Mouse (Mus musculus) adrenal gland (tissue): ENCODE measurements around the gene Jak1.

ENCODE experiments used
- intact Hi-C: fragments of 180-260 bp; cut with DNase I; formaldehyde crosslinking; loops from one replicate; pipeline ENCODE4 v1.15.1; 2025

Gene Jak1

DNA sequence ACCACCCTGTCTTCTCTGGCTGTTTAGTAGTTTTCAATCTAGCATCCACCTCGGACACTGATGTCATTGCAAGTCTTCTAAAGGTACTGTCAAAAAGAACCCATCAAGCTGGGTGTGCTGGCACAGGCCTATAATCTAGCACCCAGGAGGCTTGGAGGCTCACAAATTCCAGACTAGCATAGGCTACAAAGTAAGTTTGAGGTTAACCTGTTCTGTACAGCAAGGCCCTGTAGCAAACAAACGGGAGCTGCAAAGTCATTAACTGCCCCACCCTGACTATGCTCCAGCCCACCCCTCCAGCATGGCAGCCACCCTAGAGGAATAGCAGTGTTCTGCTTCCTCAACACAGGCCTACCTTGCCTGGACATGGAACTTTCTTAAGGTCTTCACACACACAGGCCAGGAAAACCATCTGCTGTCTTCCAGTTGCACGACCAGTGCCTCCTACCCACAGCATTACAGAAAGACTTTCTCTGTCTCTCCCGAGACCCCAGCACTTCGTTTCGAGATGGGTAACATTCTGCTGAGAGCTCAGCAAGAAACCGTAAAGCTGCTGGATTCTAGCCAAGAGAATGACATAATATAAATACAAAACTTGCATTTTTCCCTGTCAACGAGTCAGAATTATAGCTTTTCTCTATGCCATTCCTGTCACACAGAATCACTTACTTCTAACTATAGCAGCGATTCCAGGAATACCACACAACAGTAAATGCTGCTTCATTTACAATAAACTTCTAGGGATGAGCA, 67.5 kb downstream of the Jak1 start:
- intact Hi-C loops: loop anchor here (5.0 kb wide), 1 partner anchor 35 kb away; no protein-coding TSS in a partner anchor

DNA sequence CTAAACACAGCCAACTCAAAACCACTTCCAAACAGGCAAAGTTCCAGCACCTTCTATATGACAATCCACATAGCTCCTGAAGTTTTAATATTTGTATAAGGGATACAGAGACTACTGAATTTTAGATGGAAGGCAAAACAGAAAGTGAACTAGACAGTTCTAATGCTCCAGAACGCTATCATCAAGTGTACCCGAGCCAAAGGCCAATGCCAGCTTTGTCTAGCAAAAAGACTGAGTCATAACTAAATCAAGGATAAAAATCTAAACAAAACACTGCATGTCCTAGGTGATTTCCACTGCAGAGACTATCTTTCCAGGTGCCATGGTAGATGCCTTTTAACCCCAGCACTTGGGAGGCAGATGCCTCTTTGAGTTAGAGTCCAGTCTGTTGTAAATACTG, 68.7 kb downstream of the Jak1 start:
- intact Hi-C loops: loop anchor here (5.0 kb wide), 1 partner anchor 36 kb away; no protein-coding TSS in a partner anchor

DNA sequence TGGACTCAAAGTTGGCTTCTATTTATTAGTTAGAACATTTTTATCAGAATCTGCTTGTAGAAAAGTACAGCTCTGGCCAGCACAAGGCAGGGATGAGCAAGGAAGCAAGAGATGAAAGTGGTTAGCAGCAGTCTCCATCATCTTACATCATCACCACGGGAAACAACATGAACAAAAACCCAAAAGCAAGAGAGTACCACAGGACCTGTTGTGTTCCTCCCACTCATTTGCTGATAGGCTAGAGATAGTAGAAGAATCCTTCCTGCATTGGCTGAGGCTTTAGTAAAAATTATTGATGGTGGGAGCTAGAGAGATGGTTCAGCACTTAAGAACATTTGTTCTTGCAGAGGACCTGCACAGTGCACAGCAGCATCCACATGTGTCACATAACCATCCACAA, 70.9 kb downstream of the Jak1 start:
- intact Hi-C loops: no loop called here

DNA sequence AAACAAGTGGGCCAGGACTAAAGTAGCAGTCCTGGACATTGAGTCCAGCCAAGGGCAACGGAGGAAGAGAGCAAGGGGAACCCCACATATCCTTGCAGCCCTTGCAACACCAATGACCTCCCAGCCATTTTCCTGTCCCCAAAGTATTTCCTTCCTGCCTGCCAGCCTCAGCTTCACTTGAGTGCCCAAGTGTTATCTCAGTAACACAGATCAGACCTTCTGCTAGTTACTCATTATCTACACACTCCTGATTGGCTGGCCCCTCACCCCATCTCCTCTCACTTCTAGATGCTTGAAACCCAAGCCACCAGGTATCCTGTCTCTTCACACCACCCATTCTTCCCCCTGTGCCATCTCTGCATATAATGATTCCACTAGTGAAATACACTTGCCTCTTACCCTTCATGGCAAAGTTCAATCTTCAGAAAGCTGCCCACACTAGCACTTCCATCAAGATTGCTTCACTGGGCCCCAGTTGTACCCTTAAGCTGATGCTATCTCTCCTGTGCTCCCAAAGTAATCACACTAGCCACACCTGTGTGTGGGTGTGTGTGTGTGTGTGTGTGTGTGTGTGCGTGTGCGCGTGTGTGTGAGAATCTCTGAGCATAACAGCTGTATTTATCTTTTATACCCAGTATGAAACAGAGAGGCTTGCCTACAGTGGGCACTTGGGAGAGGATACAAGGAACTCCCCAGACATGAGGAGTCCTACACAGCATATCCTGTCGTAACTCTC, 72.7 kb downstream of the Jak1 start:
- intact Hi-C loops: no loop called here

DNA sequence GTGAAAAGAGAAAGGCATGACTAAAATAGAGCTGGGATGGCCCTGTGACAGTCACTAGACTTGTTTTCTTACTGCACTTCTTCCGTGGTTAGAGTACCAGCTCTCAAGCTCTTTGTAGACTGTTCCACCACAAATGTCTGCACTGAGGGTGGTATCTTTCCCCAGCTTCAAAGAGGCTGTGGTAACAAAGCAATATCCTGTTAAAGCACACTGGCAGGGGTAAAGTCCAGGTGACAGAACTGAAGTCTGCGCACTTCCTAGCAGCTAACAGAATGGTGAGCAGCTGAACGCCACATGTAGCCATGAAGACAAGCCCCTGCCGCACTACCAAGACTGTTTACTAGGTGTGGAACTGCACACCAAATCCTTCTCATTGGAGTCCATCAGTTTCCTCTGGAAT, 77.7 kb downstream of the Jak1 start:
- intact Hi-C loops: loop anchor here (5.0 kb wide), 1 partner anchor 75 kb away; no protein-coding TSS in a partner anchor

DNA sequence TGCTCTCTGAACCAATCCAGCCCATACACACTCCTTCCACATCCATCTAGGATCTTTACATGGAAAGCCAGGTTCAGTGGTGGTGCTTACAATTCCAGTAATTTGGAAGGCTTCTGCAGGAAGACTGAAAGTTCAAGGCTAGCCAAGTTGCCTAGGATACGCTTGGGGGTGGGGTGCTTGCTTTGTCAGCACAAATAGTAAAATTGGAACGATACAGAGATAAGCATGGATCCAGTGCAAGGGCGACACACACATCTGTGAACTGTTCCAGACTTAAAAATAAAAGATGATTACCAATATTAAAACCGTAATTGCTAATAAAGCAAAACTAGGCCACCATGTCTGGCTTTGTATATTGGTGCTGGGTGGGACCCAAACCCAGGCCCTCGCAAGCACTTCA, 78.5 kb downstream of the Jak1 start:
- intact Hi-C loops: loop anchor here (5.0 kb wide), 1 partner anchor 76 kb away; no protein-coding TSS in a partner anchor

DNA sequence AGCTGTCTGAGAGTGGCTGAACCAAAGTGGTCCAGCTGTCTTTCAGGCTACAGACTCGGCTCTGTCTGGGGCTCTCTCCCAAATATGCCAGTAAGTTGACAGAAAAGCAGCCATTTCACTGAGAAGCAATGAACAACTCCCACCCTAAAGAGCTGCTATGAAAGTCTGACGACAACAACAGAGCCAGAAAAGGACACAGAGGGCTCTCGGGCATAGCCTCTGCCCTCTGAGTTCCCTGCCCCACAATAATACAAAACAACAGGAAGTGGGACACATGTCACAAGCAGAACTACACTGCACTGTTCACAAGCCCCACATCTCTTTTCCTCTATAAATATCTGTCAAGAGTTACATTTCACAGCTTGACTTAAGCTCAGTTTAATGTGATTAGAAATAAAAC, 79.9 kb downstream of the Jak1 start:
- intact Hi-C loops: loop anchor here (5.0 kb wide), 1 partner anchor 77 kb away; no protein-coding TSS in a partner anchor

DNA sequence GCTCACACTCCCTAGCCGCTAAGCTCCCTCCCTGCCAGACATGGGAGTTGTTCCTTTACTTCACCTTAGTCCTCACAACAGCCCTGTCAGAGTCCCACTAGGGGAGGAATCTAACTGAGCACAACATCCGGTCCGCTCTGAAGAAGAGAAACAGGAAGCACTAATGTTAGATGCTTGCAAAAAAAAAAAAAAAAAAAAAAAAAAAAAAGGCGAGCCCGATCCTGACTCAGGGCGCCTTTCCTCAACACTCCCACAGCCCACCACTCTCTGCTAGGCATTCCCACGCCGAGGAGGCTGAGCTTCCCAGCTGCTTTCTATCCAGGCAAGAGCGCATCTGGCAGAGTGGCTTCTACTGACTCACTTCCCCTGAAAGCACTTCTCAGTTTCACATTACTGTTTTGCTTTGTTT, 82.5 kb downstream of the Jak1 start:
- intact Hi-C loops: no loop called here

DNA sequence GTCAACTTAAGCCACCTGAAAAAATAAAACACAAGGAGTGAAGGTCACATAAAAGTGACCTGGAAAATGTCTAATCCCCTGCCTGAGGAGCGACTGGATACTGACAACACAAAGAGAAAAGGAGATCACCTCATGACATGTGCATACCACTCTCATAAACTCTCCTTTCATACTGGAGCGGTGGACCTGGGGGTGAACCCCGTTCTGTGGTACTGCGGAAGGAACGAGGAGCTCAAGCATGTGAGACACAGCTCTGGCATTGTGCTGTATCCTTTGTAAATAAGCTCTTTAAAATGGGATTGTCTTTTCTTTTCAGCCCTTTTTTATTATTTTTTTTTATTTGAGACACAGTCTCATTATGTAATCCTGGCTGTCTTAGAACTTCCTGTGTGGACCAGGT, 84.4 kb downstream of the Jak1 start:
- intact Hi-C loops: no loop called here

DNA sequence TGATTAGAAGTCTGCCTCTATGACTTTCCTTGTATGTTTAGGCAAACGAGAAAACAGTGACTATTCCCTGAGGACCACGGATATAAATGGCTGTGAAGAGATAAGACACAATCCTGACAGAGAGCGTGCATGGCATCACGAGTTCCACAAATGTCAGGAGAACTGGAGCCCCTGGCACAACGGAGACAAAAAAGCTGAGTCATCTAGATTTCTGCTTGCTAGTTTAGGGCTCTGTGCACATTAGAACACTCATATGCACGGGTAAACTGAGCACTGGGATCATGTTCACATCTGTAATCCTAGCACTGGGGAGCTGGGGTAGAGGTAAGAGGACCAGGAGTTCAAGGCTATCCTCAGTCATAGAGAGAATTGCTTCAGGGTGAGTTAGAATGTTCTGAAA, 85.2 kb downstream of the Jak1 start:
- intact Hi-C loops: no loop called here

DNA sequence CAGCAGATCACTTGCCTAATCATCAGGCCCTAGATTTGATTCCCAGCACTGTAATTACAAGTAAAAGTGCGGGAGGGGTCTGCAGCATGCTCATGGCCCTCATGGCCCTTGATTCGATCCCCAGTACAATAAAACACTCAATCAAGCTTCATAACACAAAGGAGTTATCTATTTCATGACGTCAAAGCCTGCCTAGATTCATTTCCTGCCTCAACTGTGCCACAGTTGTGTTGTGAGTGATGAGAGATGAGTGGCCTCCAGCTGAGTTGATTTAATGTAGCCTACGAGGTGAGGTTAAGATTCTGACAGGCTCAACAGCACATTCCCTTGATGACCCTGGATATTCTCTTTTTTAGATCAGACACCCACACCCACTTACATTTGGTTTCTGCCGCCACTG, 86.0 kb downstream of the Jak1 start:
- intact Hi-C loops: no loop called here

DNA sequence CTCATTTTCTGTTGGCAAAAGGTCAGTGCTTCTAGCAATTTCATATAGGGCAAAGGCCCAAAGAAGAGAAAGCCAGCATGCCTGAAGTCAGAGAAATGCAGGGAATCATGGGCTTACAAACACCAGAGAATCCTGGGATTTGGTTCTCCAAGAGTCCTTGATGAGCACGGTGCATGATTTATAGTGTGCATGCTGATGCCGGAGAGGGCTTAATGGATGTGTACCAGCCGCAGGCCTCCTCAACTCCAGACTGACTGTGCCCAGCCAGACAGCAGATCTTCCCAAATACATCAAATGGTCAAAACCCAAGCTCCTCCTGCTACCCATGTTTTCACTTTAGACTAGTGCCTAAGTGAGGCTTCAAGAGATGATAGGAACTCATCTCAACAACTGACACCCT, 87.3 kb downstream of the Jak1 start:
- intact Hi-C loops: no loop called here

DNA sequence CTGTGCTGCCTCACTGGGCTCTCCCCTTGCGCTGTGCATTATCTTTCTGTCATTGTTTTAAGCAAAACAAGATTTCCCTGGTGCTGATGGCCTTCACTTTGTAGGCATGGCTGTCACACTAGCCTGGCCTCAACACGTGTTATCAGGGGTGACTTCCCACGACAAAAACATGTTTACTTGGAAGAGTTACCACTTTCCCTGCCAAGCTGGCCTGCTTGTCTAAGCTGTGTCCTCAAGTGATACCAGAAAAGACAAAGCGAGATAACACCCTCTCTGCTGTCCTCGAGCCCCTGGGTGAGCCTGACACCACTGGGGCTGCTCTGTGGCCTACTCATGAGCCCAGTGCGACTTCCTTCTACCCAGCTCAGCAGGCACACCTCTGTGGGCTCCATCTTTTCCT, 89.0 kb downstream of the Jak1 start:
- intact Hi-C loops: no loop called here

DNA sequence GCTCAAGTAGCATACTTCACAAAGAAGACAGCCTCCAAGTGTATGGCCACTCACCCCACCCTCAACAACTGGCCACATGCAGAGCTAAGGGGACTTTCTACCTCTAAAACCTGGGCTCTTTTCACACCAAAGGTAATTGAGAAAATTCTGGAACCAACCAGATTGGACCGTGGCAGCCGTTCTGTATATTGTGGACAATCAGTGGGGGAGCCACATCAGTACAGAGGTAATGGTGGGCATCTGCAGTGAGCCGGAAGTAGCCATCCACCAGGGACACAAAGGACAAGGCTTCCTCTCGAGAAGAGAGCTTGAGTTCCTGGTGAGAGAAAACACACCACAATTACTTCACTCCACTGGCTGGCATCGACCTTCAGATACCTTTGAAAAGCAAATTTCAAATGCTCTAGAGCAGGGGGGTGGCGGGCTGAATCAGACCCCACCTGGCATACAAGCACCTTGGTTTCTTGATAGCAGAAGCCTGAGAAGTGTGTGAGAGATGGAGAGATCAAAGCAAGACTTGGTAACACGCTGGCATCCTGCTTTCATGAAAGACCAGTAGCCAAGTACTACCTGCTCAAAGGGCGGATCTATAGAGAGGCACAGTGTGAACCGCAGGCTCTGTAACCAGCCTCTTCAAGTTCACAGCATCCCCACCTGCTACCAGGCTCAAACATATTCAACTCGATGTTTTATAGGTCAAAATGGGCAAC, 90.0 kb downstream of the Jak1 start:
- intact Hi-C loops: no loop called here

DNA sequence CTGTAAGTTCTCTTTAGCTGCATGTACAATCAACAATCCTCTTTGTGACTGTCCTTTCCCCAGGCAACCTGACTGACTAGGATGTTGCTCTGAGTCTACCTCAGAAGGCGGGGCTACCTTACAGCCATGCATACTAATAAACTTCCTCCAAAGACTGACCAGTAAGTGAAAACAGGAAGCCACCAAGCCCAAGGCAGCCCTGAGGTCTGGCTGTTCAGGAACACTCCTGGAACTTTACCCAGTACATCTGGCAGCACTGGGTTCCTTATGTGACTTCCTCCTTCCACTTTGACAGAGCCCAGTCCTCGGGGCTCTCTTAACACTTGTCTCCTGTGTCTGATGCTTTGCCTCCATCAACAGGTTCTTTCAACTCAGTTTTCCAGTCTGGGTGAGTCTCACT, 92.3 kb downstream of the Jak1 start:
- intact Hi-C loops: no loop called here

DNA sequence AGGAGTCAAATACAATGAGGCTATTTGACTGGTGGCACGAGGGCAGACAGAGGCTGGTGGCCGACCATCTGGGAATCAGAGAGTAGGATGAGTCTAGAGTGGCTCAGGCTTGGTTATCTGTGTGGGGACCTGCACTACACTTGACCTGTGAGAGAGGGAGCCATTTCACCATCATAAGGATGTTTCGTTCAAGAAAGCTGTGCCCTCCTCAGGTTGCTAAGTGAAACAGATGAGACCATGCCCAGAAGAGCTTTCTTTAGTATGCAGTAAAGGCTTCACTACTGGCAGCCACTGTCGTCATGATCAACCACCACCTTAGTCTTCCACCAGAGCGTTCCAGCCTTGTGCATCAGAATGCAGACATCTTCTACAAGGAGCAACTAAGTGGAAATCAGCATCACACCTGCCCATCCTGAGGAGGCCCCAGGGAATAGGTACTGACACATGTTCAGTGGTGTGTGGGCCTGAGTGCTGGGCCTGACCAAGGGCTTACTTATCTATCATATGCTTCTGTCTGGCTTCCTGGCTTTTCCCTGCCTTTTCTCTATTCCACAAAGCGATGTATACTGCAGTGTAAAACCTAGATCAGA, 96.8 kb downstream of the Jak1 start:
- intact Hi-C loops: loop anchor here (2.0 to 10.0 kb wide), 3 partner anchors 127 to 199 kb away; no protein-coding TSS in a partner anchor

DNA sequence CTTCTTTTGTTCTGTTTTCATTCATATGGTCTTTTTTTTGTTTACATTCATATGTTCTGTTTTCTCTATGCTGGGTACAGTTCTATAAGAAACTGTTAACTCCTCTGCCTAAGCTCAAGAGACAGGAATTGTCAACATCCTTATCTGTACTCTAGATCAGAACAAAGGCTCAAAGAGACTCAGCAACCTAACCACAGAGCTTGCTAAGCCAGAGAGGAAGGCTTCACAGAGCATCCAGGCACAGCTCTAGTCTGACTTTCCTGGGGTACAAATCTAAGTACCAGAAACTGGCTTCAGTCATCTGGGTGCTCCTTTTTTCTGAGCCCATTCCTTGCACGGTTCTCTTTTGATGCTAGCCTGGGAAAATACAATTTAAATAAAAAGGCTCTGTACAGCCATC, 97.3 kb downstream of the Jak1 start:
- intact Hi-C loops: loop anchor here (2.0 to 10.0 kb wide), 3 partner anchors 127 to 200 kb away; no protein-coding TSS in a partner anchor

DNA sequence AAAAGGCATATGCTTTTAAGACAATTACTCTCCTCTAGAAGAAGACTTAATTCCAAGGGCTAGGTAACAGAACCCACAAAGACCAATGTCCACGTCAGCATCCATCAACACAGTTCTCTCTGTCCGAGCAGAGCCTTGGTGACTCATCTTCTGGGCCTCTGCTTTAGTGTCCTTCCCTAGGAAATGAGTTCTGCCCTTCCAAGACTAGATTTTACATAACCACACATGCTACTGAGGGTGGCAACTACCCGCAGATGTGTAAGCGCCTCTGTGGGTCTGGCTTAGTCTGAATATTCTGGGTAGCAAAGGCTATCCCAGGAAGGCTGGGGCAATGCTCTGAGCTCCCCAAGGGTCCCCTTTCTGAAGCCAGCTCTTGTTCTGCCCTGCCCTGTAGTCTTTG, 99.3 kb downstream of the Jak1 start:
- intact Hi-C loops: loop anchor here (5.0 to 10.0 kb wide), 2 partner anchors 129 to 202 kb away; no protein-coding TSS in a partner anchor

DNA sequence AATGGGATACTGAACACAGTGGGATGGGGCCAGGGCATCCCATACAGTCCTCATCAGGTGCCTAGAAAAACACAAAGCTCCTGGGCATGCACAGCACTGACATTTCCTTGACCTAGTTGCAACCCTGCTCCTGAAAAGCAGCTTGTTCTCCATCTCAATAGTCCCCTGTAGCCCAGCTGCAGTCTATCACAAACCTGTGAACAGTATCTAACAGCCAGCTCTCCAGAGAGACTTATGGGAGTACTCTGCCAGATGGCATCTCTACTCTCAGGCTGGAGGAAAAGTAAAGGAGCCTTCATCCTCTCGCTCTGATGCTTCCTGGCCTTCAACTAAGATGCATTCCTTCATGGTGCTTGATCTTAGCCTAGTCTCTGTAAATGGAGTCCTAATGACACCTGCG, 100.4 kb downstream of the Jak1 start:
- intact Hi-C loops: loop anchor here (5.0 to 10.0 kb wide), 2 partner anchors 130 to 203 kb away; no protein-coding TSS in a partner anchor

DNA sequence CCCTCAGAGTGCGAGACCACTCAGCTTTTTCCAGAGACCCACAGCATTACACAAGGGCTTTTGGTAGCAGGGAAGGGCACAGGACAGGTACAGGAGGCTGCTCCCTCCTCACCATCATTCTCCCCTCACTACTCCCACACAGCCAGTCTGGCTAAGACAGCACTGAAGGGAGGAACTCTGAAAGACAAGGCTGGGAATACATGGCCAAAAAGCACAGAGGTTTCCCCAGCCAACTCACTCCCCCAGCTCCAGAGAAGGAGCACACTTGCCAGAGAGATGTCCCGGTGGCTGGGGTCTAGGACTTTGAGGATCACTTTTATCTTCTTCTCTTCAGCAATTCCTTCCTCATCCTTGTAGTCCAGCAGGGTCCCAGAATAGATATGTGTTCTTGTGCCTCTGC, 100.9 kb downstream of the Jak1 start:
- intact Hi-C loops: loop anchor here (10.0 kb wide), 1 partner anchor 131 kb away; no protein-coding TSS in a partner anchor

DNA sequence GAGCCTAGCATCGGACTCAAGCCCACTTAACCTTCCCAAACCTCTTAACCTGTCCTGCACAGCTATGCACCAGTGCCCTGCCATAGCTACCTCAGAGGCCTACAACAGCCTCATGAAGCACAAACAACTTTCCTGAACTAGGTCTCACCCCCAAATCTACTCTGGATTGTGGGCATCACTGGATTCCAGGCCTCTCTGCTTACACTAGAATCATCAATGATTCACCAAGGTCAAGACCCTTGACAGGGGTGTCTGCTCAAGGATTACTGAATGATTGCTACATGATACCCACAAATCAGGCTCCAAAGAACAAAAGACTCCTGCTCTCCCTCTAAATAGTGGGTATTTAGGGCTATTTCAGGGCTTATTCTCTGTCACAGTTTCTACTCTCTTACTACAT, 104.3 kb downstream of the Jak1 start:
- intact Hi-C loops: loop anchor here (10.0 kb wide), 1 partner anchor 134 kb away; no protein-coding TSS in a partner anchor
